Mouse (Mus musculus): ENCODE measurements at regions not wholly inside any gene's neighbourhood (a gene's known extent, or its start where the extent isn't known, plus 50 kb on each side); places are given as distances from the start of the nearest gene placed in this dataset.

DNA sequence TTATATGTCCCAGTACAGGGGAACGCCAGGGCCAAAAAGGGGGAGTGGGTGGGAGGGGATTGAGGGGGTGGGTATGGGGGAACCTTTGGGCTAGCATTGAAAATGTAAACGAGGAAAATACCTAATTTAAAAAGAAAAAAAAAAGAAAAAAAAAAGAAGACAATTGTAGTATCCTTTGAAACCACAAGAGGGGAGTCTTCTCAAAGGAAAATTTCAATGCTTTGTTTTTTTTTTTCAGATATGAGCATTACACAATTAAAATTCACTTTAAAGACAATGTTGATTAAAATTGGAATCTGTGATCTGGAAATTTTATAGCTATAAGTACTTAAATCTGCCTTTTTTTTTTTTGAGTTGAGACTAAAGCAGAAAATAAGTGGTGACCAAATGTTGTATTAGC is 255.8 kb upstream of the Tecrl start (continued):
- TF ChIP-seq EP300 (IDR thresholded peaks at IDR 0.05; ENCODE audit: low read depth in 1 of 2, low read length in 2 of 2) (no peak), ETS1 (IDR thresholded peaks at IDR 0.05; ENCODE audit: low read depth, low read length) (no peak), ZKSCAN1 (IDR thresholded peaks at IDR 0.05; ENCODE audit: low read depth, low read length) (no peak), RAD21 (IDR thresholded peaks at IDR 0.05; ENCODE audit: low read depth, low read length) (peak; percentile 57), MXI1 (IDR thresholded peaks at IDR 0.05; ENCODE audit: low read depth, low read length) (no peak), MAFK (IDR thresholded peaks at IDR 0.05; ENCODE audit: borderline replicate concordance, low read depth, low read length) (no peak), UBTF (IDR thresholded peaks at IDR 0.05; ENCODE audit: borderline replicate concordance, insufficient read depth, low read depth, low read length) (no peak), POLR2AphosphoS2 (IDR thresholded peaks at IDR 0.05; ENCODE audit: low read length) (no peak), NRF1 (IDR thresholded peaks at IDR 0.05; ENCODE audit: insufficient read depth, low read depth, low read length, poor library complexity, severe bottlenecking) (no peak)

DNA sequence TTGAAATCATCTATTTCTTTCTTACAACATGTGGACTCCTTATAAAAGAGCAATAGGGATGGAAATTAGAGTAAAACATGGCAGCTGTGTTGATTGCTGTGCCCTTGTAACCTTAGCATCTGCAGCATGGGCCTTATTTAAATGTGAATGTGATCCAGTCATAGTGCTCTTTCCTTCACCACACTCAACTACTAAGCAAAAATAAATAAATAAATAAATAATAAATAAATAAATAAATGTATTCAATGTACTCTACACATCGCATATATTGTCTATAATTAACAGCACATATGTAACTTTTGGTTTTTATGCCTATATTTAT is 238.3 kb upstream of the Tecrl start:
- H3K36me3 ChIP-seq (ENCODE audit: control insufficient read depth in 1 of 2, insufficient read depth in 2 of 2, low read length in 2 of 2) = no peaks in the 10 kb centered on the region
- H3K27me3 ChIP-seq (ENCODE audit: control insufficient read depth in 1 of 2, insufficient read depth in 2 of 2, low read length in 2 of 2) = no peaks in the 10 kb centered on the region
- TF ChIP-seq KAT2A (conservative IDR thresholded peaks at IDR 0.05; ENCODE audit: low read depth, low read length) (no peak), HCFC1 (IDR thresholded peaks at IDR 0.05; ENCODE audit: low read depth, low read length) (no peak), TBP (IDR thresholded peaks at IDR 0.05; ENCODE audit: low read depth, low read length) (no peak), MYC (IDR thresholded peaks at IDR 0.05; ENCODE audit: low read depth, low read length) (no peak), ZNF384 (IDR thresholded peaks at IDR 0.05; ENCODE audit: low read depth, low read length) (no peak), BHLHE40 (IDR thresholded peaks at IDR 0.05; ENCODE audit: borderline replicate concordance, low read depth, low read length) (no peak), SIN3A (IDR thresholded peaks at IDR 0.05; ENCODE audit: low read length) (no peak), GATA1 (IDR thresholded peaks at IDR 0.05; ENCODE audit: low read depth, low read length) (no peak), TCF12 (IDR thresholded peaks at IDR 0.05; ENCODE audit: low read depth, low read length) (no peak), MAFK (IDR thresholded peaks at IDR 0.05; ENCODE audit: borderline replicate concordance, low read depth, low read length) (no peak), JUND (IDR thresholded peaks at IDR 0.05; ENCODE audit: low read depth, low read length) (no peak), EP300 (IDR thresholded peaks at IDR 0.05; ENCODE audit: low read depth in 1 of 2, low read length in 2 of 2) (no peak), TAL1 (IDR thresholded peaks at IDR 0.05; ENCODE audit: low read length) (no peak), CHD1 (IDR thresholded peaks at IDR 0.05; ENCODE audit: low read depth, low read length) (no peak)
- no peak overlapping the region for H3K27ac ChIP-seq (ENCODE audit: control insufficient read depth, low read depth, low read length)
- H3K4me3 ChIP-seq (ENCODE audit: control insufficient read depth in 1 of 2, insufficient read depth in 1 of 2, low read depth in 2 of 2, low read length in 2 of 2) = no peak overlapping the region
- H3K79me2 ChIP-seq (ENCODE audit: control insufficient read depth, insufficient read depth, low read length, poor library complexity) = no peaks in the 10 kb centered on the region
- H3K4me1 ChIP-seq (ENCODE audit: control insufficient read depth in 1 of 2, insufficient read depth in 2 of 2, low read length in 2 of 2) = no peaks in the 10 kb centered on the region
- no peak overlapping the region for H3K9ac ChIP-seq (ENCODE audit: control insufficient read depth, low read depth, low read length, poor library complexity, severe bottlenecking)
- DNase-seq (ENCODE audit: low read depth, low spot score) = no peak
- no peaks in the 10 kb centered on the region for H3K9me3 ChIP-seq (replicated peaks; ENCODE audit: insufficient read depth, low read length)

All from MEL (cell line).